Mouse (Mus musculus): Measurements from ENCODE around the gene Myo1b. TPM values are rescaled to one million over a fixed set of nuclear protein-coding genes. Genes with fewer than 3 reads are reported as not detected.
"Not testable (repeated sequence)": the region's sequence is repeated elsewhere in the genome, so short reads cannot be mapped to it uniquely, and the experiment has no call there.

The Myo1b gene
- polyA plus RNA-seq, 1 experiment from 2014 or later, result 69.9 TPM

- WGBS, result 80% methylated on average over 7 of the region's 7 CpGs
- Histone ChIP-seq H3K36me3 (ENCODE audit: control insufficient read depth, insufficient read depth, low read length) (no peaks in the 10 kb centered on the region), H3K27me3 (replicated peaks; ENCODE audit: control insufficient read depth, insufficient read depth, low read length) (no peaks in the 10 kb centered on the region), H3K9ac (ENCODE audit: low read length) (no peak overlapping the region), H3K9me3 (ENCODE audit: control insufficient read depth, low read length) (no peaks in the 10 kb centered on the region), H3K27ac (ENCODE audit: low read depth) (no peak overlapping the region), H3K4me3 (ENCODE audit: low read depth, low read length) (no peak overlapping the region), H3K4me1 (replicated peaks; ENCODE audit: control insufficient read depth, insufficient read depth, low read length) (0 out of 2 replicates have a peak, but pooled peaks cover 3% of the 10 kb centered on the region), H3K4me2 (ENCODE audit: low read length) (no peak overlapping the region)
- DNase-seq (ENCODE audit: low spot score) (no peak), ATAC-seq (replicated peaks; ENCODE audit: low FRiP score, low TSS enrichment, low read depth) (no peak)
Observed at GRCm38 (mm10) chr1:51872493-51873261, 43.2 kb downstream of the Myo1b start.

- DNase-seq (ENCODE audit: low spot score); H3K4me1 ChIP-seq (replicated peaks; ENCODE audit: control insufficient read depth, insufficient read depth, low read length); H3K9ac ChIP-seq (ENCODE audit: low read length); H3K4me3 ChIP-seq (ENCODE audit: low read depth, low read length); ATAC-seq (replicated peaks; ENCODE audit: low FRiP score, low TSS enrichment, low read depth); H3K27ac ChIP-seq (ENCODE audit: low read depth); H3K4me2 ChIP-seq (ENCODE audit: low read length); H3K36me3 ChIP-seq (ENCODE audit: control insufficient read depth, insufficient read depth, low read length); H3K27me3 ChIP-seq (replicated peaks; ENCODE audit: control insufficient read depth, insufficient read depth, low read length); H3K9me3 ChIP-seq (ENCODE audit: control insufficient read depth, low read length): not testable (repeated sequence)
- 91% methylated on average over 2 of the region's 2 CpGs for WGBS
Observed at GRCm38 (mm10) chr1:51871234-51871633, 44.6 kb downstream of the Myo1b start.

GRCm38 (mm10) chr1:51862828-51863421, 52.9 kb downstream of the Myo1b start:
- peaks cover 23% of the 10 kb centered on the region for H3K4me1 ChIP-seq (replicated peaks; ENCODE audit: control insufficient read depth, insufficient read depth, low read length)
- 40% methylated on average over 8 of the region's 8 CpGs for WGBS
- DNase-seq (ENCODE audit: low spot score) (peak; percentile 57), ATAC-seq (replicated peaks; ENCODE audit: low FRiP score, low TSS enrichment, low read depth) (no peak)
- no peaks in the 10 kb centered on the region for H3K9me3 ChIP-seq (ENCODE audit: control insufficient read depth, low read length)
- peaks cover 10% of the 10 kb centered on the region for H3K36me3 ChIP-seq (ENCODE audit: control insufficient read depth, insufficient read depth, low read length)
- peak overlapping the region; percentile 80 for H3K27ac ChIP-seq (ENCODE audit: low read depth)
- H3K9ac ChIP-seq (ENCODE audit: low read length), result no peak overlapping the region
- no peak overlapping the region for H3K4me3 ChIP-seq (ENCODE audit: low read depth, low read length)
- peak overlapping the region; percentile 18; the same call in 1 of the 2 replicates for H3K4me2 ChIP-seq (ENCODE audit: low read length)
- no peaks in the 10 kb centered on the region for H3K27me3 ChIP-seq (replicated peaks; ENCODE audit: control insufficient read depth, insufficient read depth, low read length)

- no peak overlapping the region for H3K4me3 ChIP-seq (ENCODE audit: low read depth, low read length)
- ATAC-seq (replicated peaks; ENCODE audit: low FRiP score, low TSS enrichment, low read depth), result no peak
- no peak overlapping the region for H3K27ac ChIP-seq (ENCODE audit: low read depth)
- H3K4me1 ChIP-seq (replicated peaks; ENCODE audit: control insufficient read depth, insufficient read depth, low read length), result peaks cover 28% of the 10 kb centered on the region
- H3K4me2 ChIP-seq (ENCODE audit: low read length), result no peak overlapping the region
- no peak overlapping the region for H3K9ac ChIP-seq (ENCODE audit: low read length)
- WGBS, result 83% methylated on average over 10 of the region's 10 CpGs
- H3K36me3 ChIP-seq (ENCODE audit: control insufficient read depth, insufficient read depth, low read length), result peaks cover 10% of the 10 kb centered on the region
- H3K27me3 ChIP-seq (replicated peaks; ENCODE audit: control insufficient read depth, insufficient read depth, low read length), result no peaks in the 10 kb centered on the region
- H3K9me3 ChIP-seq (ENCODE audit: control insufficient read depth, low read length), result no peaks in the 10 kb centered on the region
- DNase-seq (ENCODE audit: low spot score), result no peak
Observed at GRCm38 (mm10) chr1:51860837-51861236, 55.0 kb downstream of the Myo1b start.

GRCm38 (mm10) chr1:51856946-51857345, 58.9 kb downstream of the Myo1b start:
- Histone ChIP-seq H3K4me2 (ENCODE audit: low read length) (no peak overlapping the region), H3K9me3 (ENCODE audit: control insufficient read depth, low read length) (no peaks in the 10 kb centered on the region), H3K9ac (ENCODE audit: low read length) (no peak overlapping the region), H3K36me3 (ENCODE audit: control insufficient read depth, insufficient read depth, low read length) (peaks cover 8% of the 10 kb centered on the region), H3K4me1 (replicated peaks; ENCODE audit: control insufficient read depth, insufficient read depth, low read length) (peaks cover 18% of the 10 kb centered on the region), H3K27ac (ENCODE audit: low read depth) (no peak overlapping the region), H3K27me3 (replicated peaks; ENCODE audit: control insufficient read depth, insufficient read depth, low read length) (no peaks in the 10 kb centered on the region), H3K4me3 (ENCODE audit: low read depth, low read length) (no peak overlapping the region)
- no peak for DNase-seq (ENCODE audit: low spot score)
- no peak for ATAC-seq (replicated peaks; ENCODE audit: low FRiP score, low TSS enrichment, low read depth)
- WGBS, result 65% methylated on average over 4 of the region's 4 CpGs

GRCm38 (mm10) chr1:51856245-51856915, 59.5 kb downstream of the Myo1b start:
- H3K4me2 ChIP-seq (ENCODE audit: low read length), result no peak overlapping the region
- H3K4me3 ChIP-seq (ENCODE audit: low read depth, low read length), result no peak overlapping the region
- H3K9ac ChIP-seq (ENCODE audit: low read length), result no peak overlapping the region
- H3K27ac ChIP-seq (ENCODE audit: low read depth), result no peak overlapping the region
- 67% methylated on average over 11 of the region's 11 CpGs for WGBS
- H3K36me3 ChIP-seq (ENCODE audit: control insufficient read depth, insufficient read depth, low read length), result peaks cover 4% of the 10 kb centered on the region
- peaks cover 14% of the 10 kb centered on the region for H3K4me1 ChIP-seq (replicated peaks; ENCODE audit: control insufficient read depth, insufficient read depth, low read length)
- no peaks in the 10 kb centered on the region for H3K9me3 ChIP-seq (ENCODE audit: control insufficient read depth, low read length)
- no peak for ATAC-seq (replicated peaks; ENCODE audit: low FRiP score, low TSS enrichment, low read depth)
- DNase-seq (ENCODE audit: low spot score), result no peak
- H3K27me3 ChIP-seq (replicated peaks; ENCODE audit: control insufficient read depth, insufficient read depth, low read length), result no peaks in the 10 kb centered on the region

- WGBS, result 38% methylated on average over 10 of the region's 10 CpGs
- no peak overlapping the region for H3K27ac ChIP-seq (ENCODE audit: low read depth)
Observed at GRCm38 (mm10) chr1:51855541-51856244, 60.2 kb downstream of the Myo1b start.

GRCm38 (mm10) chr1:51852314-51852713, 63.6 kb downstream of the Myo1b start:
- Histone ChIP-seq H3K9ac (ENCODE audit: low read length) (no peak overlapping the region), H3K4me3 (ENCODE audit: low read depth, low read length) (no peak overlapping the region), H3K27ac (ENCODE audit: low read depth) (no peak overlapping the region), H3K4me2 (ENCODE audit: low read length) (no peak overlapping the region), H3K27me3 (replicated peaks; ENCODE audit: control insufficient read depth, insufficient read depth, low read length) (no peaks in the 10 kb centered on the region), H3K9me3 (ENCODE audit: control insufficient read depth, low read length) (no peaks in the 10 kb centered on the region), H3K4me1 (replicated peaks; ENCODE audit: control insufficient read depth, insufficient read depth, low read length) (peaks cover 20% of the 10 kb centered on the region), H3K36me3 (ENCODE audit: control insufficient read depth, insufficient read depth, low read length) (no peaks in the 10 kb centered on the region)
- WGBS, result 79% methylated on average over 5 of the region's 5 CpGs
- DNase-seq (ENCODE audit: low spot score) (no peak), ATAC-seq (replicated peaks; ENCODE audit: low FRiP score, low TSS enrichment, low read depth) (no peak)

More at GRCm38 (mm10) chr1:51855541-51856244, 60.2 kb downstream of the Myo1b start:
- Histone ChIP-seq H3K9ac (ENCODE audit: low read length) (no peak overlapping the region), H3K9me3 (ENCODE audit: control insufficient read depth, low read length) (no peaks in the 10 kb centered on the region), H3K4me2 (ENCODE audit: low read length) (no peak overlapping the region), H3K4me1 (replicated peaks; ENCODE audit: control insufficient read depth, insufficient read depth, low read length) (peaks cover 14% of the 10 kb centered on the region), H3K4me3 (ENCODE audit: low read depth, low read length) (no peak overlapping the region), H3K27me3 (replicated peaks; ENCODE audit: control insufficient read depth, insufficient read depth, low read length) (no peaks in the 10 kb centered on the region), H3K36me3 (ENCODE audit: control insufficient read depth, insufficient read depth, low read length) (peaks cover 4% of the 10 kb centered on the region)
- ATAC-seq (replicated peaks; ENCODE audit: low FRiP score, low TSS enrichment, low read depth) (no peak), DNase-seq (ENCODE audit: low spot score) (no peak)
